Mouse (Mus musculus): ENCODE data around the gene Slc6a15. TPM values are rescaled to one million over a fixed set of nuclear protein-coding genes. Genes with fewer than 3 reads are reported as not detected.

Gene Slc6a15
- polyA plus RNA-seq, 1 experiment = not detected

GRCm38 (mm10) chr10:103402171-103402570, 34.6 kb downstream of the Slc6a15 start:
- WGBS = 11% methylated on average over 4 of the region's 4 CpGs
- TF ChIP-seq CTCF (IDR thresholded peaks at IDR 0.05; ENCODE audit: insufficient read depth, low read depth, low read length) = no peak
- no peak for TF ChIP-seq POLR2A (IDR thresholded peaks at IDR 0.05; ENCODE audit: insufficient read depth, low read depth, low read length)
- no peak overlapping the region for H3K4me3 ChIP-seq (ENCODE audit: insufficient read depth, low read depth, low read length)
- H3K4me1 ChIP-seq (ENCODE audit: control insufficient read depth, insufficient read depth, low read length) = no peaks in the 10 kb centered on the region
- H3K27ac ChIP-seq (ENCODE audit: insufficient read depth, low read depth, low read length) = no peak overlapping the region

GRCm38 (mm10) chr10:103427717-103428116, 60.1 kb downstream of the Slc6a15 start:
- TF ChIP-seq POLR2A (IDR thresholded peaks at IDR 0.05; ENCODE audit: insufficient read depth, low read depth, low read length) (no peak), CTCF (IDR thresholded peaks at IDR 0.05; ENCODE audit: insufficient read depth, low read depth, low read length) (no peak)
- 81% methylated on average over 1 of the region's 1 CpGs for WGBS
- Histone ChIP-seq H3K4me3 (ENCODE audit: insufficient read depth, low read depth, low read length) (no peak overlapping the region), H3K27ac (ENCODE audit: insufficient read depth, low read depth, low read length) (no peak overlapping the region), H3K4me1 (ENCODE audit: control insufficient read depth, insufficient read depth, low read length) (no peaks in the 10 kb centered on the region)

- no peak overlapping the region for H3K4me3 ChIP-seq (ENCODE audit: insufficient read depth, low read depth, low read length)
- TF ChIP-seq CTCF (IDR thresholded peaks at IDR 0.05; ENCODE audit: insufficient read depth, low read depth, low read length) (no peak), POLR2A (IDR thresholded peaks at IDR 0.05; ENCODE audit: insufficient read depth, low read depth, low read length) (no peak)
- 89% methylated on average over 2 of the region's 2 CpGs for WGBS
- H3K27ac ChIP-seq (ENCODE audit: insufficient read depth, low read depth, low read length) = no peak overlapping the region
- no peaks in the 10 kb centered on the region for H3K4me1 ChIP-seq (ENCODE audit: control insufficient read depth, insufficient read depth, low read length)
Observed at GRCm38 (mm10) chr10:103442588-103442987, 75.0 kb downstream of the Slc6a15 start.

- no peak overlapping the region for H3K4me3 ChIP-seq (ENCODE audit: insufficient read depth, low read depth, low read length)
- WGBS = 44% methylated on average over 3 of the region's 3 CpGs
- no peak for TF ChIP-seq POLR2A (IDR thresholded peaks at IDR 0.05; ENCODE audit: insufficient read depth, low read depth, low read length)
- TF ChIP-seq CTCF (IDR thresholded peaks at IDR 0.05; ENCODE audit: insufficient read depth, low read depth, low read length) = no peak
- no peaks in the 10 kb centered on the region for H3K4me1 ChIP-seq (ENCODE audit: control insufficient read depth, insufficient read depth, low read length)
- no peak overlapping the region for H3K27ac ChIP-seq (ENCODE audit: insufficient read depth, low read depth, low read length)
Observed at GRCm38 (mm10) chr10:103443070-103443469, 75.5 kb downstream of the Slc6a15 start.

- H3K4me1 ChIP-seq (ENCODE audit: control insufficient read depth, insufficient read depth, low read length) = no peaks in the 10 kb centered on the region
- H3K4me3 ChIP-seq (ENCODE audit: insufficient read depth, low read depth, low read length) = no peak overlapping the region
- WGBS = 49% methylated on average over 2 of the region's 2 CpGs
- TF ChIP-seq POLR2A (IDR thresholded peaks at IDR 0.05; ENCODE audit: insufficient read depth, low read depth, low read length) = no peak
- no peak for TF ChIP-seq CTCF (IDR thresholded peaks at IDR 0.05; ENCODE audit: insufficient read depth, low read depth, low read length)
- H3K27ac ChIP-seq (ENCODE audit: insufficient read depth, low read depth, low read length) = no peak overlapping the region
Observed at GRCm38 (mm10) chr10:103448340-103448739, 80.8 kb downstream of the Slc6a15 start.

- Histone ChIP-seq H3K27ac (ENCODE audit: insufficient read depth, low read depth, low read length) (no peak overlapping the region), H3K4me3 (ENCODE audit: insufficient read depth, low read depth, low read length) (no peak overlapping the region), H3K4me1 (ENCODE audit: control insufficient read depth, insufficient read depth, low read length) (no peaks in the 10 kb centered on the region)
- TF ChIP-seq CTCF (IDR thresholded peaks at IDR 0.05; ENCODE audit: insufficient read depth, low read depth, low read length) (no peak), POLR2A (IDR thresholded peaks at IDR 0.05; ENCODE audit: insufficient read depth, low read depth, low read length) (no peak)
- WGBS = 33% methylated on average over 1 of the region's 1 CpGs
Observed at GRCm38 (mm10) chr10:103457896-103458295, 90.3 kb downstream of the Slc6a15 start.

Other genes with a start within 250 kb of the Slc6a15 start
- not detected in 2 replicates for gene Lrriq1, start 131.5 kb upstream of the Slc6a15 start, polyA plus RNA-seq (2012; ENCODE audit: insufficient read depth, insufficient read length, low replicate concordance, missing spikeins)